Mouse (Mus musculus) heart, embryonic 12.5 days (tissue): Measurements from ENCODE around the gene Pak6. TPM values are rescaled to one million over a fixed set of nuclear protein-coding genes. Genes with fewer than 3 reads are reported as not detected.
"Not testable (repeated sequence)": the region's sequence is repeated elsewhere in the genome, so short reads cannot be mapped to it uniquely, and the experiment has no call there.

Source experiments
- ATAC-seq: fragments of 200-750 bp; cut with Nextera tagmentation; 2 replicates; pipeline ENCODE4 v1.8.0; 2017; ENCODE audit warnings: moderate TSS enrichment, moderate library complexity; ENCODE audit not compliant: insufficient number of reproducible peaks, low FRiP score
- H3K27ac ChIP-seq: fragments of 300-500 bp; sonication (generic); 2 replicates; pipeline ENCODE4 v1.5.1; 2016; ENCODE audit warnings: mild to moderate bottlenecking, moderate library complexity; ENCODE audit not compliant: poor library complexity, severe bottlenecking
- H3K27me3 ChIP-seq: fragments of 300-500 bp; sonication (generic); replicated peaks from 2 replicates; pipeline ENCODE4 v1.6.1; 2016; ENCODE audit warnings: mild to moderate bottlenecking, moderate library complexity
- H3K36me3 ChIP-seq: fragments of 300-500 bp; sonication (generic); 2 replicates; pipeline ENCODE4 v1.6.1; 2016; ENCODE audit warnings: mild to moderate bottlenecking, moderate library complexity
- H3K4me1 ChIP-seq: fragments of 300-500 bp; sonication (generic); replicated peaks from 2 replicates; pipeline ENCODE4 v1.6.1; 2016; ENCODE audit warnings: mild to moderate bottlenecking
- H3K4me2 ChIP-seq: fragments of 300-500 bp; sonication (generic); 2 replicates; pipeline ENCODE4 v1.6.1; 2016; ENCODE audit warnings: mild to moderate bottlenecking, moderate library complexity
- H3K4me3 ChIP-seq: fragments of 300-500 bp; sonication (generic); 2 replicates; pipeline ENCODE4 v1.5.1; 2016; ENCODE audit warnings: mild to moderate bottlenecking
- H3K9ac ChIP-seq: fragments of 300-500 bp; sonication (generic); 2 replicates; pipeline ENCODE4 v1.6.1; 2016; ENCODE audit warnings: mild to moderate bottlenecking, moderate library complexity
- H3K9me3 ChIP-seq: fragments of 300-500 bp; sonication (generic); replicated peaks from 2 replicates; pipeline ENCODE4 v1.6.1; 2016; ENCODE audit warnings: mild to moderate bottlenecking, moderate library complexity
- WGBS: fragments of 180-500 bp; shearing (Covaris S2); methylation state at CpG from one replicate; pipeline ENCODE4 v1.1.7; 2016; 5-methylcytosine and 5-hydroxymethylcytosine counted together
- polyA plus RNA-seq: library from polyadenylated mRNA; unstranded; fragments of >200 nt; fragmentation: Nextera tagmentation; extraction: Ambion mirVana; gene quantifications from 2 replicates; pipeline ENCODE4 v1.2.1, GENCODE M21; 2016

The Pak6 gene
- polyA plus RNA-seq, 1 experiment from 2014 or later: 5.8 TPM

DNA sequence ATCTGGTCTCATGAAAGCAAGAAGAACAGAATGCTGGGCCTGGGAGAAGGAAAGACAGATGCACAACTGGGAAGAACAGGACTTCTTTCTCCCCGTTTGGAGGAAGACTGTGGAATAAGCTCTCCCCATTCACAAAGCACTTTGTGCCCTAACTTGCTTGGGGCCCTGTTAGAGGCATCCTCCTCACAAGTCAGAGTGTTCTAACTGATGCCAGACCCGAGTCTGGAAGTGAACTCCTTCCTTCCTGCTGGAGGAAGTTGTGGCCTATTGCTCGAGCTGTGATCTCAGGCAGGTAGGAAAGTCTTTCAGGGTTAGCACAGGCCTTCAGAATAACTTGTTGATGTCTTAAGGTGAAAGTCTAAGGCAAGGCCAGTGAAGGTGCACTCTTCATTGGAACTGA lies 20.2 kb upstream of the Pak6 start:
- no peak for ATAC-seq
- Histone ChIP-seq H3K4me3 (no peak overlapping the region), H3K27me3 (no peaks in the 10 kb centered on the region), H3K4me1 (peaks cover 13% of the 10 kb centered on the region), H3K4me2 (no peak overlapping the region), H3K27ac (no peak overlapping the region), H3K36me3 (peaks cover 69% of the 10 kb centered on the region), H3K9me3 (no peaks in the 10 kb centered on the region; the same call in 1 of the 2 replicates), H3K9ac (no peak overlapping the region)
- WGBS: 69% methylated on average over 3 of the region's 3 CpGs

DNA sequence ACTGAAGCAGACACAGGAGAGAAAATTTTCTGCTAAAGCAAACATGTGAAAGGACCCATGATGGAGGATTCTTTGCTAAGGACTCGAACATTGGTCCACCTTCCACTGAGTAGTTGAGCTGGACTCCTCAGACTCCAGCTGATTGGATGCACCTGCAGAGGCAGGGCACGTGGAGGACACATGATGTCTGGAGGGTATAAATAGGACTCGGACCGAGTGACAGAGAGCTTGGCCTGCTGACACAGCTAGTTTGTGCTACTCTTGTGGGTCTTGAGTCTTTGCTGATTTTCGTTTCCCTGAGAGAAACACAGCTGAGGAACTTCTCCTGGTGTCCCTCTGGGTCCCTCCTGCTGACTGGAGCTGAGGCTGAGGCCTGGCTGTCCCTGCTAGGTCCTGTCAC lies 16.4 kb upstream of the Pak6 start:
- Histone ChIP-seq H3K27me3 (no peaks in the 10 kb centered on the region), H3K9me3 (peaks cover 9% of the 10 kb centered on the region; the same call in 1 of the 2 replicates), H3K9ac (no peak overlapping the region), H3K36me3 (peaks cover 39% of the 10 kb centered on the region), H3K4me1 (peaks cover 3% of the 10 kb centered on the region; the same call in 1 of the 2 replicates), H3K4me3 (no peak overlapping the region), H3K27ac (no peak overlapping the region; the same call in 1 of the 2 replicates), H3K4me2 (no peak overlapping the region)
- ATAC-seq: no peak
- 66% methylated on average over 5 of the region's 5 CpGs for WGBS

DNA sequence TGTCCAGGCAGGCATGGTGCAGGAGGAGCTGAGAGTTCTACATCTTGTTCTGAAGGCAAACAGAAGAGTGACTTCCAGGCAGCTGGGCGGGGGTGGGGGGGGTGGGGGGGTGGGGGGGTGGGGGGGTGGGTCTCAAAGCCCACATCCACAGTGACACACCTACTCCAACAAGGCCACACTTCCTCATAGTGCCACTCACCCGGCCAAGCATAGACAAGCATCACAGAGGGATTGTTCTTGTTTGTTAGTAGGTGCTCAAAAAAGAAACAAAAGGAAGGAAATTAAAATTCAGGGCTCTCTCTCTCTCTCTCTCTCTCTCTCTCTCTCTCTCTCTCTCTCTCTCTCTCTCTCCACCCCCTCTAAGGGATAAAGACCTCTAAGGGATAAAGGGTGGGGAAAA lies 12.4 kb upstream of the Pak6 start:
- H3K4me2 ChIP-seq, H3K27ac ChIP-seq, ATAC-seq, H3K4me1 ChIP-seq, H3K36me3 ChIP-seq, H3K4me3 ChIP-seq, H3K9ac ChIP-seq, H3K27me3 ChIP-seq, H3K9me3 ChIP-seq: not testable (repeated sequence)
- 57% methylated on average over 1 of the region's 2 CpGs for WGBS

DNA sequence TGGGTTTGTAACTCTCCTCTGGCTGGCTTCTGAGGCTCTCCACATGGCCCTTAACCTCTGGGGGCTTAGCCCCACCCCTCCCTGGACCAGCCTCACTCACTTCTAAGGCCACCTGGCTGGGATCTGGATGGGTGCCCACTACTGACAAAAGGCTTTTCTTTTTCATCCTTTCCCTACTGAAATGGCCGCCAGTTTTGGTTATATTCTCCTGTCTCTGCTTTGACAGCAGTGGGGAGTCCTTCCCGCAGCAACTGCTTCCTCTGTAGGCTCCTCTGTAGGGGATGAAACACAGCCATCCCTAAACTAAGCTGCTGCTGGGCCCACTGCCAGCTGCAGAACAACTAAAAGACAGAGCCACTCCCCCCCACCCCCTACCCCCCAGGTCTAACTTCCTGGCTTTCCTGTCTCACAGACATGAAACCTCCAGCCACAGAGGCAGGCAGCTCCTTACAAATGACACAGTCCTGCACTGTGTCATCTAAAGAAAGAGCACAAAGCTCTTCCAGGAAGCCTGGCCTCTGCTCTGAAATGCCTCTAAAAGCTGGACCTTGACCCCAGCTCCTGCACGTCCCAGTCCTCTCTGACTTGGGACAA lies 6.3 kb upstream of the Pak6 start:
- WGBS: 33% methylated on average over 3 of the region's 3 CpGs
- ATAC-seq: no peak
- Histone ChIP-seq H3K27me3 (no peaks in the 10 kb centered on the region), H3K9me3 (no peaks in the 10 kb centered on the region), H3K4me1 (peaks cover 37% of the 10 kb centered on the region), H3K4me3 (no peak overlapping the region), H3K4me2 (no peak overlapping the region), H3K27ac (peak overlapping the region; percentile 28), H3K9ac (peak overlapping the region; percentile 25; the same call in 1 of the 2 replicates), H3K36me3 (no peaks in the 10 kb centered on the region)

DNA sequence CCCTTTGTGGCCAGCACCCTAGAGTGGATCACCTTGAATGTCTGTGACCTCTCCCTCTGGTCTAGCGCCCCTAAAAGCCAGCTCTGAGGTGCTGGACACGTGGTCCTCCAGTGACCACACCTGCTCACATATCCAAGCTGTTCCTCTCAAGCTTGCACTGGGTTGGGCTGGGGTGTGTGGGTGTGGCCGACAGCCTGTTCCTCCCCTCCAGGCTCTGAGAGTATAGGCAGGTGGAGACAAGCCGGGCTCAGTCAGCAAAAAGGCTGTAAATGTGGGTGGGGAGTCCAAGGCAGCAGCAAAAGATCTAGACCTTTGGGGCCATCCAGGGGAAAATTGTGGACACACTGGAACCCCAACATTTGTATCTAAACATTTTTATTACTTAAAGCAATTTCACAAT lies 4.6 kb upstream of the Pak6 start:
- no peaks in the 10 kb centered on the region for H3K9me3 ChIP-seq
- no peak overlapping the region for H3K4me3 ChIP-seq
- ATAC-seq: peak; percentile 81
- peaks cover 47% of the 10 kb centered on the region for H3K4me1 ChIP-seq
- H3K27me3 ChIP-seq: peaks cover 6% of the 10 kb centered on the region; the same call in 1 of the 2 replicates
- peak overlapping the region; percentile 69; the same call in 1 of the 2 replicates for H3K27ac ChIP-seq
- no peaks in the 10 kb centered on the region for H3K36me3 ChIP-seq
- no peak overlapping the region for H3K4me2 ChIP-seq
- WGBS: 28% methylated on average over 4 of the region's 4 CpGs
- H3K9ac ChIP-seq: no peak overlapping the region

- Histone ChIP-seq H3K27ac (peak overlapping the region; percentile 72), H3K4me1 (peaks cover 53% of the 10 kb centered on the region), H3K4me2 (peak overlapping the region; percentile 74), H3K9ac (no peak overlapping the region), H3K9me3 (no peaks in the 10 kb centered on the region), H3K4me3 (no peak overlapping the region), H3K27me3 (peaks cover 6% of the 10 kb centered on the region; the same call in 1 of the 2 replicates), H3K36me3 (no peaks in the 10 kb centered on the region)
- peak; percentile 65 for ATAC-seq
- 36% methylated on average over 1 of the region's 1 CpGs for WGBS
Measured at GRCm38 (mm10) chr2:118659077-118659476, 4.0 kb upstream of the Pak6 start.

DNA sequence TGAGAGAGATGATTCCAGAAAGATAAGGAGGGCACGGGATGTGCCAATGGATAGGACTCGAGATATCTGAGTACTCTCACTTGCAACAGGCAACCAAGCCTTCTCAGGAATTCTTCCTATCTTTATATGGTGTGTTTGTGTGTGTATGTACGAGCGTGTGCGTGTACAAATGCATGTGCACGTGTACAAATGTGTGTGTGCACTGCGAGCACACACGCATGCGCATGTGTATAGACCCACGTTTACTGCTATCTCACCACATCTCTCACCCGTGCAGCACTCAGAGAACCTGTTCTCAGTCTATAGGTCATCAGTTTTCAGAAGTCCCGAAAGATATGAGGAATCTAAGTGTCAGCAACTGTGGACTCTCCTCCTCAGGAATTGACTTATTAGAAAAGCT lies 3.6 kb upstream of the Pak6 start:
- peak overlapping the region; percentile 72 for H3K27ac ChIP-seq
- peaks cover 9% of the 10 kb centered on the region; the same call in 1 of the 2 replicates for H3K27me3 ChIP-seq
- peak overlapping the region; percentile 49 for H3K4me3 ChIP-seq
- ATAC-seq: no peak
- H3K36me3 ChIP-seq: no peaks in the 10 kb centered on the region
- peaks cover 54% of the 10 kb centered on the region for H3K4me1 ChIP-seq
- H3K9me3 ChIP-seq: no peaks in the 10 kb centered on the region
- 0 out of 2 replicates have a peak overlapping the region, but pooled peaks have one; percentile 32 for H3K9ac ChIP-seq
- H3K4me2 ChIP-seq: peak overlapping the region; percentile 74
- 70% methylated on average over 12 of the region's 12 CpGs for WGBS

GRCm38 (mm10) chr2:118659998-118660452 lies 3.1 kb upstream of the Pak6 start:
- Histone ChIP-seq H3K4me1 (peaks cover 58% of the 10 kb centered on the region), H3K36me3 (no peaks in the 10 kb centered on the region), H3K9me3 (no peaks in the 10 kb centered on the region), H3K27ac (peak overlapping the region; percentile 72), H3K4me3 (peak overlapping the region; percentile 49), H3K27me3 (peaks cover 9% of the 10 kb centered on the region; the same call in 1 of the 2 replicates), H3K4me2 (peak overlapping the region; percentile 74), H3K9ac (0 out of 2 replicates have a peak overlapping the region, but pooled peaks have one; percentile 32)
- 0% methylated on average over 4 of the region's 4 CpGs for WGBS
- peak; percentile 85 for ATAC-seq

GRCm38 (mm10) chr2:118661891-118662290 lies 1.2 kb upstream of the Pak6 start:
- peaks cover 67% of the 10 kb centered on the region for H3K4me1 ChIP-seq
- no peak overlapping the region for H3K9ac ChIP-seq
- no peak overlapping the region for H3K4me2 ChIP-seq

DNA sequence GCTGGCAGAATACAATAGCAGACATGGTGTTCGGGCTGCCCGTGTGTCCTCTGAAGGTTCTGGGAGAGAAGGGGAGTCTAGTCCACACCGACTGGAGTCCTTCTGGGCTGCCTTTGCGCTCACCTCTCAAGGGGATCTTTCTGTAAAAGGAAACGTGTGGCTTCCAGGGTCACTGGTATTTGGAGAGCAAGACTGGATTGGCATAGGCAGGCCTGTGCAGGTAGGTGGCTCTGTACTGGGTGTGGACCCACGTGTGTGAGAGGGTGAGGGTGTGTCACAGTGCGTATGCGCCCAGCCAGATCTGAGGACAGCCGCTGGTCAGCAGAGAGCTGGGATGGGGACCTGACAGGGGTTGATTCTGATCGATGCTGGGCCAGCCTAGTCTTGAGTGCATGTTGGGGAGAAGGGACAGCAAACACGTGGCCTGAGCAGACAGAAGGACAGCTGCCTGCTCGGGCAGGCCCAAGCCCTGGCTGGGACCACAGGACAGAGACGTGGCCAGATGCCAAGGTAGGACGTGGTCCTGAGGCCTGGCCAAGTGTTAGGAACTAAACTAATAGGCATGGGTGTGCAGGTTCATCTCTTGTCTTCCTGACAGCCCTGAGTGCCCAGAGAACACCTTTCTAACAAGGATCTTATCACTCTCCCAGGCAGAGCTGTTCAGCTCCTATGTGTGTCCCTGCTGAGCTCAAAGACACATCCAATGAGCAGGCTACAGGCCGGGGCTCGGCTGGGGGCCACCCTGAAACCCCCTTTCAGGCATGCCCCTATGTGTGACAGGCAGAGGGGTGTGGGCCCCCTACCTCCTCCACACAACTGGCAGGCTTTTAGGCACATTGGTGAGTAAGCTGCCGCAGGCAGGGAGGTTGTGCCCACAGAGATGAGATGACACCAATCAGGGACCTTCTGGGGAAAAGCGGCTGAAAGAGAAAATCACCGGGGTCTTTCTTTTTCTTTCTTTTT lies 982 bp downstream of the Pak6 start:
- peak overlapping the region; percentile 87 for H3K4me2 ChIP-seq
- ATAC-seq: peak; percentile 63
- H3K27me3 ChIP-seq: peaks cover 9% of the 10 kb centered on the region; the same call in 1 of the 2 replicates
- peak overlapping the region; percentile 69 for H3K9ac ChIP-seq
- peak overlapping the region; percentile 22 for H3K27ac ChIP-seq
- H3K4me3 ChIP-seq: peak overlapping the region; percentile 54
- no peaks in the 10 kb centered on the region for H3K9me3 ChIP-seq
- 42% methylated on average over 19 of the region's 19 CpGs for WGBS
- H3K4me1 ChIP-seq: peaks cover 57% of the 10 kb centered on the region
- H3K36me3 ChIP-seq: no peaks in the 10 kb centered on the region

More at GRCm38 (mm10) chr2:118661891-118662290, 1.2 kb upstream of the Pak6 start:
- no peak for ATAC-seq
- peaks cover 9% of the 10 kb centered on the region; the same call in 1 of the 2 replicates for H3K27me3 ChIP-seq
- no peak overlapping the region for H3K27ac ChIP-seq
- no peak overlapping the region for H3K4me3 ChIP-seq
- 73% methylated on average over 9 of the region's 9 CpGs for WGBS
- no peaks in the 10 kb centered on the region for H3K9me3 ChIP-seq
- no peaks in the 10 kb centered on the region for H3K36me3 ChIP-seq
